Mouse (Mus musculus) forebrain, embryonic 12.5 days (tissue): ENCODE results near the gene Itpkb. TPM values are rescaled to one million over a fixed set of nuclear protein-coding genes. Genes with fewer than 3 reads are reported as not detected.

ENCODE experiments used
- ATAC-seq: fragments of 200-750 bp; cut with Nextera tagmentation; 2 replicates; pipeline ENCODE4 v1.8.0; 2017; ENCODE audit warnings: moderate TSS enrichment; ENCODE audit not compliant: low FRiP score
- H3K27ac ChIP-seq: fragments of 300-500 bp; sonication (generic); 2 replicates; pipeline ENCODE4 v1.5.1; 2016; ENCODE audit warnings: mild to moderate bottlenecking
- H3K27me3 ChIP-seq: fragments of 300-500 bp; sonication (generic); 2 replicates; pipeline ENCODE4 v1.6.1; 2016; ENCODE audit warnings: mild to moderate bottlenecking
- H3K36me3 ChIP-seq: fragments of 300-500 bp; sonication (generic); replicated peaks from 2 replicates; pipeline ENCODE4 v1.6.1; 2016; ENCODE audit warnings: mild to moderate bottlenecking
- H3K4me1 ChIP-seq: fragments of 300-500 bp; sonication (generic); 2 replicates; pipeline ENCODE4 v1.6.1; 2016
- H3K4me2 ChIP-seq: fragments of 300-500 bp; sonication (generic); 2 replicates; pipeline ENCODE4 v1.6.1; 2016; ENCODE audit warnings: mild to moderate bottlenecking, moderate library complexity
- H3K4me3 ChIP-seq: fragments of 300-500 bp; sonication (generic); replicated peaks from 2 replicates; pipeline ENCODE4 v1.5.1; 2016; ENCODE audit warnings: mild to moderate bottlenecking
- H3K9ac ChIP-seq: fragments of 300-500 bp; sonication (generic); 2 replicates; pipeline ENCODE4 v1.6.1; 2016; ENCODE audit warnings: mild to moderate bottlenecking
- H3K9me3 ChIP-seq: fragments of 300-500 bp; sonication (generic); 2 replicates; pipeline ENCODE4 v1.6.1; 2016
- WGBS: fragments of 180-500 bp; shearing (Covaris S2); methylation state at CpG from one replicate; pipeline ENCODE4 v1.1.7; 2016; 5-methylcytosine and 5-hydroxymethylcytosine counted together
- polyA plus RNA-seq: library from polyadenylated mRNA; unstranded; fragments of >200 nt; fragmentation: Nextera tagmentation; extraction: Ambion mirVana; gene quantifications from 2 replicates; pipeline ENCODE4 v1.2.1, GENCODE M21; 2016

The Itpkb gene
- polyA plus RNA-seq, 1 experiment from 2014 or later, result 4.2 TPM

GRCm38 (mm10) chr1:180423008-180423639 lies 92.8 kb downstream of the Itpkb start:
- Histone ChIP-seq H3K27ac (no peak overlapping the region), H3K4me1 (peaks cover 26% of the 10 kb centered on the region), H3K9ac (no peak overlapping the region), H3K36me3 (no peaks in the 10 kb centered on the region), H3K4me2 (no peak overlapping the region), H3K27me3 (0 out of 2 replicates have a peak, but pooled peaks cover 3% of the 10 kb centered on the region), H3K4me3 (no peak overlapping the region), H3K9me3 (no peaks in the 10 kb centered on the region)
- 66% methylated on average over 16 of the region's 16 CpGs for WGBS
- ATAC-seq, result no peak

GRCm38 (mm10) chr1:180423931-180424330 lies 93.6 kb downstream of the Itpkb start:
- 62% methylated on average over 3 of the region's 3 CpGs for WGBS
- H3K9ac ChIP-seq, result no peak overlapping the region
- H3K36me3 ChIP-seq, result no peaks in the 10 kb centered on the region
- H3K27me3 ChIP-seq, result 0 out of 2 replicates have a peak, but pooled peaks cover 3% of the 10 kb centered on the region
- H3K27ac ChIP-seq, result no peak overlapping the region
- peaks cover 28% of the 10 kb centered on the region for H3K4me1 ChIP-seq
- H3K9me3 ChIP-seq, result no peaks in the 10 kb centered on the region
- ATAC-seq, result no peak
- no peak overlapping the region for H3K4me2 ChIP-seq
- H3K4me3 ChIP-seq, result no peak overlapping the region

- H3K4me1 ChIP-seq, result peaks cover 16% of the 10 kb centered on the region
- WGBS, result 80% methylated on average over 6 of the region's 6 CpGs
- no peaks in the 10 kb centered on the region for H3K36me3 ChIP-seq
- H3K9me3 ChIP-seq, result no peaks in the 10 kb centered on the region
- H3K27ac ChIP-seq, result no peak overlapping the region
- no peak overlapping the region for H3K4me2 ChIP-seq
- no peak overlapping the region for H3K4me3 ChIP-seq
- H3K27me3 ChIP-seq, result 0 out of 2 replicates have a peak, but pooled peaks cover 3% of the 10 kb centered on the region
- no peak overlapping the region for H3K9ac ChIP-seq
- no peak for ATAC-seq
These were observed 96.1 kb downstream of the Itpkb start for GRCm38 (mm10) chr1:180426405-180426804.

GRCm38 (mm10) chr1:180427685-180428084 lies 97.4 kb downstream of the Itpkb start:
- H3K4me3 ChIP-seq, result no peak overlapping the region
- no peak overlapping the region for H3K4me2 ChIP-seq
- H3K27me3 ChIP-seq, result 0 out of 2 replicates have a peak, but pooled peaks cover 3% of the 10 kb centered on the region
- no peaks in the 10 kb centered on the region for H3K36me3 ChIP-seq
- H3K27ac ChIP-seq, result no peak overlapping the region
- WGBS, result 65% methylated on average over 10 of the region's 10 CpGs
- H3K9me3 ChIP-seq, result no peaks in the 10 kb centered on the region
- no peak overlapping the region for H3K9ac ChIP-seq
- no peak for ATAC-seq
- H3K4me1 ChIP-seq, result peaks cover 13% of the 10 kb centered on the region

GRCm38 (mm10) chr1:180428101-180428712 lies 97.9 kb downstream of the Itpkb start:
- H3K36me3 ChIP-seq, result no peaks in the 10 kb centered on the region
- no peak for ATAC-seq
- WGBS, result 38% methylated on average over 9 of the region's 9 CpGs
- no peak overlapping the region for H3K4me2 ChIP-seq
- 0 out of 2 replicates have a peak, but pooled peaks cover 3% of the 10 kb centered on the region for H3K27me3 ChIP-seq
- no peak overlapping the region for H3K4me3 ChIP-seq
- no peaks in the 10 kb centered on the region for H3K9me3 ChIP-seq
- H3K9ac ChIP-seq, result no peak overlapping the region
- H3K27ac ChIP-seq, result no peak overlapping the region
- peaks cover 18% of the 10 kb centered on the region for H3K4me1 ChIP-seq

- whole genome bisulfite sequencing, result 85% methylated on average over 8 of the region's 8 CpGs
- H3K27me3 ChIP-seq, result 0 out of 2 replicates have a peak, but pooled peaks cover 3% of the 10 kb centered on the region
These were observed 98.6 kb downstream of the Itpkb start for GRCm38 (mm10) chr1:180428871-180429270.

GRCm38 (mm10) chr1:180429819-180430218 lies 99.5 kb downstream of the Itpkb start:
- Histone ChIP-seq H3K9ac (no peak overlapping the region), H3K4me3 (no peak overlapping the region), H3K9me3 (no peaks in the 10 kb centered on the region), H3K27ac (no peak overlapping the region), H3K27me3 (0 out of 2 replicates have a peak, but pooled peaks cover 3% of the 10 kb centered on the region), H3K4me1 (peaks cover 29% of the 10 kb centered on the region), H3K4me2 (no peak overlapping the region), H3K36me3 (no peaks in the 10 kb centered on the region)
- 90% methylated on average over 5 of the region's 5 CpGs for WGBS
- no peak for ATAC-seq

More at GRCm38 (mm10) chr1:180428871-180429270, 98.6 kb downstream of the Itpkb start:
- Histone ChIP-seq H3K9me3 (no peaks in the 10 kb centered on the region), H3K27ac (no peak overlapping the region), H3K4me2 (no peak overlapping the region), H3K36me3 (no peaks in the 10 kb centered on the region), H3K4me3 (no peak overlapping the region), H3K4me1 (peaks cover 22% of the 10 kb centered on the region), H3K9ac (no peak overlapping the region)
- ATAC-seq, result no peak

GRCm38 (mm10) chr1:180431833-180432232 lies 101.5 kb downstream of the Itpkb start:
- 78% methylated on average over 12 of the region's 12 CpGs for WGBS
- Histone ChIP-seq H3K9ac (no peak overlapping the region), H3K4me1 (peaks cover 31% of the 10 kb centered on the region), H3K9me3 (no peaks in the 10 kb centered on the region), H3K36me3 (no peaks in the 10 kb centered on the region), H3K27ac (no peak overlapping the region), H3K4me3 (no peak overlapping the region), H3K27me3 (peaks cover 10% of the 10 kb centered on the region; the same call in 1 of the 2 replicates), H3K4me2 (no peak overlapping the region)
- ATAC-seq, result no peak

GRCm38 (mm10) chr1:180433098-180433538 lies 102.8 kb downstream of the Itpkb start:
- WGBS, result under 1% methylated on average over 16 of the region's 16 CpGs
- no peaks in the 10 kb centered on the region for H3K36me3 ChIP-seq
- H3K27me3 ChIP-seq, result peaks cover 7% of the 10 kb centered on the region; the same call in 1 of the 2 replicates
- no peaks in the 10 kb centered on the region for H3K9me3 ChIP-seq
- H3K4me3 ChIP-seq, result peak overlapping the region; percentile 43
- peaks cover 25% of the 10 kb centered on the region for H3K4me1 ChIP-seq
- H3K27ac ChIP-seq, result peak overlapping the region; percentile 42
- peak overlapping the region; percentile 70 for H3K4me2 ChIP-seq
- H3K9ac ChIP-seq, result peak overlapping the region; percentile 64
- ATAC-seq, result peak; percentile 56

GRCm38 (mm10) chr1:180433796-180434566 lies 103.7 kb downstream of the Itpkb start:
- WGBS, result 21% methylated on average over 7 of the region's 7 CpGs
- no peaks in the 10 kb centered on the region for H3K9me3 ChIP-seq
- peaks cover 23% of the 10 kb centered on the region for H3K4me1 ChIP-seq
- H3K27ac ChIP-seq, result 0 out of 2 replicates have a peak overlapping the region, but pooled peaks have one; percentile 46
- peak; percentile 88 for ATAC-seq
- H3K36me3 ChIP-seq, result no peaks in the 10 kb centered on the region
- no peak overlapping the region for H3K4me2 ChIP-seq
- no peak overlapping the region; the same call in 1 of the 2 replicates for H3K4me3 ChIP-seq
- no peak overlapping the region for H3K9ac ChIP-seq
- peaks cover 7% of the 10 kb centered on the region; the same call in 1 of the 2 replicates for H3K27me3 ChIP-seq

- H3K9ac ChIP-seq, result no peak overlapping the region
- 0 out of 2 replicates have a peak overlapping the region, but pooled peaks have one; percentile 6 for H3K4me2 ChIP-seq
These were observed 104.6 kb downstream of the Itpkb start for GRCm38 (mm10) chr1:180434925-180435324.

GRCm38 (mm10) chr1:180439496-180439895 lies 109.2 kb downstream of the Itpkb start:
- no peak overlapping the region for H3K27ac ChIP-seq
- no peaks in the 10 kb centered on the region for H3K9me3 ChIP-seq
- H3K9ac ChIP-seq, result no peak overlapping the region
- no peaks in the 10 kb centered on the region for H3K36me3 ChIP-seq
- H3K4me3 ChIP-seq, result no peak overlapping the region
- peaks cover 7% of the 10 kb centered on the region; the same call in 1 of the 2 replicates for H3K27me3 ChIP-seq
- ATAC-seq, result no peak
- H3K4me1 ChIP-seq, result peaks cover 5% of the 10 kb centered on the region
- H3K4me2 ChIP-seq, result no peak overlapping the region
- 81% methylated on average over 4 of the region's 4 CpGs for WGBS

More at GRCm38 (mm10) chr1:180434925-180435324, 104.6 kb downstream of the Itpkb start:
- Histone ChIP-seq H3K27me3 (peaks cover 7% of the 10 kb centered on the region; the same call in 1 of the 2 replicates), H3K9me3 (no peaks in the 10 kb centered on the region), H3K4me3 (no peak overlapping the region), H3K27ac (no peak overlapping the region), H3K4me1 (peaks cover 23% of the 10 kb centered on the region), H3K36me3 (no peaks in the 10 kb centered on the region)
- ATAC-seq, result no peak
- WGBS, result 7% methylated on average over 9 of the region's 9 CpGs
